Mouse (Mus musculus): Measurements from ENCODE around the gene Spaca4. TPM values are rescaled to one million over a fixed set of nuclear protein-coding genes. Genes with fewer than 3 reads are reported as not detected.

Gene Spaca4
- polyA plus RNA-seq, 1 experiment from 2014 or later = not detected

DNA sequence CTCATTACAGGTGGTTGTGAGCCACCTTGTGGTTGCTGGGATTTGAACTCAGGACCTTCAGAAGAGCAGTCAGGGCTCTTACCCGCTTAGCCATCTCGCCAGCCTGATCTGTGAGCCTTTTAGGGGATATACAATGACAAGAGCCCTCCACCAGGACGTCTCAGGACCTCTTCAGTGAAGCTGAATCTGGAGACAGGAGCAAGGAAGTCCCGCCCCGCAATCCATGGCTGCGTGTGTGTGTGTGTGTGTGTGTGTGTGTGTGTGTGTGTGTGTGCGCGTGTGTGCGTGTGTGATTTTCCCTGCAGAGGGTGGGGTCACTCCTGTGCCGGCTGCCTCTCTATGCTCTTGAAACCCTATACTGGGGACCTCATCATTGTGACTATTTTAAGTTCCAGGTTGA is 14.2 kb upstream of the Spaca4 start:
- no peak overlapping the region for H3K27ac ChIP-seq (ENCODE audit: low read depth, low read length)
- no peaks in the 10 kb centered on the region for H3K9me3 ChIP-seq (ENCODE audit: control insufficient read depth, low read length)
- peak; percentile 14; the same call in 1 of the 2 replicates for ATAC-seq (ENCODE audit: low read depth)
- H3K27me3 ChIP-seq (ENCODE audit: control insufficient read depth, insufficient read depth, low read length) = no peaks in the 10 kb centered on the region
- no peaks in the 10 kb centered on the region for H3K36me3 ChIP-seq (ENCODE audit: control insufficient read depth, insufficient read depth, low read length)
- no peak overlapping the region for H3K4me2 ChIP-seq (ENCODE audit: low read depth, low read length)
- WGBS = 70% methylated on average over 10 of the region's 10 CpGs
- H3K4me3 ChIP-seq (ENCODE audit: low read depth, low read length) = no peak overlapping the region
- no peak overlapping the region for H3K9ac ChIP-seq (replicated peaks; ENCODE audit: low read depth, low read length)
- no peaks in the 10 kb centered on the region for H3K4me1 ChIP-seq (ENCODE audit: control insufficient read depth, insufficient read depth, low read length)

DNA sequence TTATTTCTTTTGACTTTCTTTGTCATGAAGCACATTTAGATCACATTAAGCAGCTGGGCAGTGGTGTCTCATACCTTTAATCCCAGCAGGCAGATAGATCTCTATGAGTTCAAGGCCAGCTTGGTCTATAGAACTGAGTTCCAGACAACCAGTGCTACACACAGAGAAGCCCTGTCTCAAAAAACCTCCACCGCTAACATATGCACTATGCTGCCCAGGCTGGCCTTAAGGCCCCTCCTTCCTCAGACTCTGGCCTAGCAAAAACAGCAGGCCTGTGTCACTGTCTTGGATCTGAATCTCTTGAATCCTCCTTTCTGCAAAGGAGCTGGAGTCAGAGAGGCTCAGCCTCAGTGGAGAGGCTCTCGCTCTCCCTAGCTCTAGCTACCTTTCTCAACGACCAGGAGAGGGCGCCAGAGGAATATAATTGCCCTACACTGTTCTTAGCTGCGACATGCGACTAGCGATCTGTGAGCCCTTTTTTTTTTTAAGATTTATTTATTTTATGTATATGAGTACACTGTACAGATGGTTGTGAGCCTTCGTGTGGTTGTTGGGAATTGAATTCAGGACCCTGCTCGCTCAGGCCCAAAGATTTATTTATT is 13.7 kb upstream of the Spaca4 start:
- Histone ChIP-seq H3K36me3 (ENCODE audit: control insufficient read depth, insufficient read depth, low read length) (no peaks in the 10 kb centered on the region), H3K9me3 (ENCODE audit: control insufficient read depth, low read length) (no peaks in the 10 kb centered on the region), H3K4me3 (ENCODE audit: low read depth, low read length) (no peak overlapping the region), H3K4me2 (ENCODE audit: low read depth, low read length) (no peak overlapping the region), H3K4me1 (ENCODE audit: control insufficient read depth, insufficient read depth, low read length) (no peaks in the 10 kb centered on the region), H3K9ac (replicated peaks; ENCODE audit: low read depth, low read length) (no peak overlapping the region), H3K27ac (ENCODE audit: low read depth, low read length) (no peak overlapping the region), H3K27me3 (ENCODE audit: control insufficient read depth, insufficient read depth, low read length) (no peaks in the 10 kb centered on the region)
- 7% methylated on average over 9 of the region's 9 CpGs for WGBS
- peak; percentile 88; the same call in 1 of the 2 replicates for ATAC-seq (ENCODE audit: low read depth)

DNA sequence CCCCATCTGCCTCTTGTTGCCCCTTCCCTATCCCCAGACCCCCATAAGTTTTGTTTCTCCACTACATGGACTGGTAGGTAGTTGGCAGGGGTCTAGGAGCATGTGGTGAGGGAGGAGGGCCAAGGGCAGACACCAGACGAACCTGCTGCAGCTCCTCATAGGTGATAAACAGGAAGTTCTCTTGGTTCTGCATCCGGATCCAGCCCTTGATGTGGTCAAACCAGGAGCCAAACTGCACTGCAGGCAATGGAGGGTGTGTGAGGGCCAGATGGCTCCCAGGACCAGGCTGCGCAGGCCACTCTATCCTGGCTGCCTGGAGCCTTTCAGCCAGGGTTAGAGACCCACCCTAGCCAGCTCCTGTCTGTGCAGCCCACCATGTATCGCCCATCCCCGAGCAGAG is 7.9 kb upstream of the Spaca4 start:
- Histone ChIP-seq H3K9ac (replicated peaks; ENCODE audit: low read depth, low read length) (no peak overlapping the region), H3K36me3 (ENCODE audit: control insufficient read depth, insufficient read depth, low read length) (no peaks in the 10 kb centered on the region), H3K27ac (ENCODE audit: low read depth, low read length) (no peak overlapping the region), H3K9me3 (ENCODE audit: control insufficient read depth, low read length) (no peaks in the 10 kb centered on the region), H3K4me3 (ENCODE audit: low read depth, low read length) (no peak overlapping the region), H3K27me3 (ENCODE audit: control insufficient read depth, insufficient read depth, low read length) (no peaks in the 10 kb centered on the region), H3K4me2 (ENCODE audit: low read depth, low read length) (no peak overlapping the region), H3K4me1 (ENCODE audit: control insufficient read depth, insufficient read depth, low read length) (no peaks in the 10 kb centered on the region)
- 80% methylated on average over 5 of the region's 5 CpGs for WGBS
- no peak for ATAC-seq (ENCODE audit: low read depth)

DNA sequence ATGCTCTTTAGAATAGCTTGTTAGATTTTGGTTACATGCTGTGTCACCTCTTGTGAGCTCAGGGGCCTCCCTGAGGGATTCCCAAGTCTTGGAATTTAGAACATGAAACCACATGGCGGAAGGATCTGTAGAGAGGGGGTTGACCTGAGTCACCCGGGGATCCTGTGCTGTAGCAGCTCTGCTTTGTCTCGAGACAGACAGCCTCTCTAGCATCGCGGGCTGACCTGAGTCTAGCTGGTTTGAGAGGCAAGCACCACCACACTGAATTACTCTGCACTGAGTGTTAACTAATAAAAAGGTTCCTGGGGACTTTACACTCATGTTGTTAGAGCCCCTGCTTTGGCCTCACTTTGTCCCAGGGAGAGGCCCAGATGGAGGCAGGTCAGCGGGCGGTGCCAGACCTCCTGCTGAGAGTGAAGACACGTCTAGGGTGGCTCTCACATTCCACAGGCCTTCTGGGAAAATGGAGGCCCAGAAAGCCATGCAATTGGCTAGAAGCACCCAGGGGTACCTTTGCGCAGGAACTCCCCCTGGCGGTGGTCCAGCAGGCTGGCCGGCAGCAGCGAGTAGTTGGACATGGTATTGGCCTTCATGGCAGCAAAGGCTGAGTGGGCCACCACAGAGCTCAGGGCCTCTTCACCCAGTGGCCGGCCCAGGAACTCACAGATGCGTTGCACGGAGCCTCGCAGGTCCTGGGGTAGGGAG is 5.3 kb upstream of the Spaca4 start:
- Histone ChIP-seq H3K4me3 (ENCODE audit: low read depth, low read length) (no peak overlapping the region), H3K9ac (replicated peaks; ENCODE audit: low read depth, low read length) (no peak overlapping the region), H3K36me3 (ENCODE audit: control insufficient read depth, insufficient read depth, low read length) (0 out of 2 replicates have a peak, but pooled peaks cover 7% of the 10 kb centered on the region), H3K27ac (ENCODE audit: low read depth, low read length) (no peak overlapping the region), H3K4me1 (ENCODE audit: control insufficient read depth, insufficient read depth, low read length) (no peaks in the 10 kb centered on the region), H3K27me3 (ENCODE audit: control insufficient read depth, insufficient read depth, low read length) (no peaks in the 10 kb centered on the region), H3K9me3 (ENCODE audit: control insufficient read depth, low read length) (no peaks in the 10 kb centered on the region), H3K4me2 (ENCODE audit: low read depth, low read length) (no peak overlapping the region)
- 16% methylated on average over 16 of the region's 16 CpGs for WGBS
- ATAC-seq (ENCODE audit: low read depth) = no peak; the same call in 1 of the 2 replicates

DNA sequence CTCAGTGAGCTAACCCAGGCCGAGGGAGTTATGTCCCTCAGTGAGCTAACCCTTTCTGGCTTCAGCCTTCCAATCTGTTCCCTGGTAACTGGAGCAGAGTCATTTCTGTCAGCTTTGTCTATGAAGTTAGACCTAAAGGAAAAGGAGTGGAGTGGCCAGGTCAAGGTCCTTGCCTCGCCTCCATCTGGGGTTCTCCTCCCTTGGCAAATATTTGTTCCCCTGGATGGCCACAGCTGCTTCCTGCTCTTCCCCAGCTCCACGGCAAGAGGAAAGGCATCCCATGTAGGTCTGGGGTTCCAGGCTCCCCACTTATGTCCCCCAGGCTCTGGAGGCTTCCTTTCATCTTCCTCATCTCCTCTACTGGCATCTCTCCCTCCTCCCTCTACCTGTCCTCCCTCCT is 2.0 kb upstream of the Spaca4 start:
- H3K36me3 ChIP-seq (ENCODE audit: control insufficient read depth, insufficient read depth, low read length) = peaks cover 30% of the 10 kb centered on the region
- H3K4me3 ChIP-seq (ENCODE audit: low read depth, low read length) = no peak overlapping the region
- H3K4me2 ChIP-seq (ENCODE audit: low read depth, low read length) = no peak overlapping the region
- no peaks in the 10 kb centered on the region for H3K9me3 ChIP-seq (ENCODE audit: control insufficient read depth, low read length)
- no peak for ATAC-seq (ENCODE audit: low read depth)
- no peaks in the 10 kb centered on the region for H3K27me3 ChIP-seq (ENCODE audit: control insufficient read depth, insufficient read depth, low read length)
- no peak overlapping the region for H3K27ac ChIP-seq (ENCODE audit: low read depth, low read length)
- 89% methylated on average over 3 of the region's 3 CpGs for WGBS
- H3K9ac ChIP-seq (replicated peaks; ENCODE audit: low read depth, low read length) = no peak overlapping the region
- no peaks in the 10 kb centered on the region for H3K4me1 ChIP-seq (ENCODE audit: control insufficient read depth, insufficient read depth, low read length)

DNA sequence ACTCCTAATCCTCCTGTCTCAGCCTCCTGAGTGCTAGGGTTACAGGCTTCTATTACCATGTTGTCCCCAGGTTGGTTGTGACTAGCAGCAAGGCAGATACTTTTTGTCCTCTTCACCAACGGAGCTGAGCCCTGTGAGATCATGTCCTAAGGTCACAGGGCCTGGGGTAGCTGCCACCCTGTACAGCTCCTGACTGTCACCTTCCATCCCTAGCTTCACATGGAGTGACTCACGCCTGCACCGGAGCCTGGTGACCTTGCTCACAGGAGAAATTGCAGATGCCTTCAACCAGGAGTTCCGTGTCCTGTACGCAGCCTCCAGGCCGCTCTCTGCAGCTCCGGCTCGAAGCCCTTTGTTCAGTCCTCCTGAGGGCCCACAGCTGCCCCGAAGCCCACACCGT is 806 bp upstream of the Spaca4 start:
- ATAC-seq (ENCODE audit: low read depth) = no peak
- H3K9ac ChIP-seq (replicated peaks; ENCODE audit: low read depth, low read length) = no peak overlapping the region
- peaks cover 30% of the 10 kb centered on the region for H3K36me3 ChIP-seq (ENCODE audit: control insufficient read depth, insufficient read depth, low read length)
- H3K4me2 ChIP-seq (ENCODE audit: low read depth, low read length) = no peak overlapping the region
- no peak overlapping the region for H3K27ac ChIP-seq (ENCODE audit: low read depth, low read length)
- no peaks in the 10 kb centered on the region for H3K27me3 ChIP-seq (ENCODE audit: control insufficient read depth, insufficient read depth, low read length)
- no peaks in the 10 kb centered on the region for H3K9me3 ChIP-seq (ENCODE audit: control insufficient read depth, low read length)
- no peaks in the 10 kb centered on the region for H3K4me1 ChIP-seq (ENCODE audit: control insufficient read depth, insufficient read depth, low read length)
- 96% methylated on average over 10 of the region's 10 CpGs for WGBS
- no peak overlapping the region for H3K4me3 ChIP-seq (ENCODE audit: low read depth, low read length)

DNA sequence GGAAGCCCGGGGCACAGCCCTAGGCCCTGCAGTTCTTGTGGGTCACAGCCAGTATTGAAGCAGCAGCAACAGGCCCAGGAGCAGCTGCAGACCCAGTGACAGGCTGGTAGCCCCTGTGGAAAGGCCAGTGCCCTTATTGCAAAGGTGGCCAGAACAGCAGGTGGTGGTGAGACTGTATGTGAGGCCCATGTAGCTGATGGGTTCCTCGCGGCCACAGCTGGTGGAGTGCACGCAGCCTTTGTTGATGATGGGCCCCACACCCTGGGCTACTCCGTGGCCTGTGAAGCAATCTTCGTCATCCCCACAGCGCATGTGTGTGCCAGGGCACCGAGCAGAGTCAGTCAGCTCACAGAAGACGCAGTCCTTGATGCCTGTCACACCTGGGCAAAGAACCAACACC is 462 bp downstream of the Spaca4 start:
- no peak overlapping the region for H3K4me3 ChIP-seq (ENCODE audit: low read depth, low read length)
- no peaks in the 10 kb centered on the region for H3K27me3 ChIP-seq (ENCODE audit: control insufficient read depth, insufficient read depth, low read length)
- ATAC-seq (ENCODE audit: low read depth) = no peak
- H3K9ac ChIP-seq (replicated peaks; ENCODE audit: low read depth, low read length) = no peak overlapping the region
- H3K4me1 ChIP-seq (ENCODE audit: control insufficient read depth, insufficient read depth, low read length) = no peaks in the 10 kb centered on the region
- H3K27ac ChIP-seq (ENCODE audit: low read depth, low read length) = no peak overlapping the region
- no peaks in the 10 kb centered on the region for H3K9me3 ChIP-seq (ENCODE audit: control insufficient read depth, low read length)
- H3K36me3 ChIP-seq (ENCODE audit: control insufficient read depth, insufficient read depth, low read length) = peaks cover 39% of the 10 kb centered on the region
- WGBS = 88% methylated on average over 9 of the region's 9 CpGs
- H3K4me2 ChIP-seq (ENCODE audit: low read depth, low read length) = no peak overlapping the region

DNA sequence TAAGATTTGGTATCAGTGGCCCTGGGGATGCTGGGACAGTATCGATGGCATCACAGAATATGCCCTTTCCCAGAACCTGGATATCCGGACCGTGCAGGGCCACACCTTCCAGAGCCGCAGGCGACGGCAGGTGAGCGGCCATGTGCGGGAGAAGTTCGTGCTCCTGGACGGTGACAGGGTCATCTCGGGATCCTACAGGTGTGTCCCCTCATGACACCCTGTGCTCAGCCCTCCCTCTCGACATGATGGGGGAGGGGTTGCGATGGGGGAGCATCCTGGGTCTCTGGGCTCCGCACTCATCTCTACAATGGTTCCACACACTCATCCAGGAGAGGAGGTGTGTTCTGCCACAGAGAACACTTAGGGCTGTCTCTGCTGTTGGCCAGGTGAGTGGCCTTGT is 1.8 kb downstream of the Spaca4 start:
- Histone ChIP-seq H3K27ac (ENCODE audit: low read depth, low read length) (no peak overlapping the region), H3K27me3 (ENCODE audit: control insufficient read depth, insufficient read depth, low read length) (no peaks in the 10 kb centered on the region), H3K4me1 (ENCODE audit: control insufficient read depth, insufficient read depth, low read length) (peaks cover 9% of the 10 kb centered on the region), H3K36me3 (ENCODE audit: control insufficient read depth, insufficient read depth, low read length) (peaks cover 45% of the 10 kb centered on the region), H3K4me2 (ENCODE audit: low read depth, low read length) (no peak overlapping the region), H3K9me3 (ENCODE audit: control insufficient read depth, low read length) (no peaks in the 10 kb centered on the region), H3K4me3 (ENCODE audit: low read depth, low read length) (no peak overlapping the region), H3K9ac (replicated peaks; ENCODE audit: low read depth, low read length) (no peak overlapping the region)
- no peak for ATAC-seq (ENCODE audit: low read depth)
- 94% methylated on average over 14 of the region's 14 CpGs for WGBS

DNA sequence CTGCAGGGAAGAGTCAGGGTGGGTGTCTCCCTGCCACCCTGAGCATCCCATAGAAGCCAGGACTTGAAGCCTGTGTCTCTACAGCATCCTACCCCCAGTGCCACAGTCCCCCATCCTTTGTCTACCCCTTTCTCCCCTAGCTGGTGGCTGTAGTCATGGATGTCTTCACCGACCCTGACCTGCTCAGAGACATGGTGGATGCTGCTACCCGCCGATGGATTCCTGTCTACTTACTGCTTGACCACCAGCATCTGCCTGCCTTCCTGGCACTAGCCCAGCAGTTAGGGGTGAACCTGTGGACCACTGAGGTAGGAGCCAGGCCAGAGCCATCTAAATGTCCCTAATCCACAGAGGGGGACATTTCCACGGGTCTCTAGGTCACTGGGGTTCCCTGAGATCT is 2.3 kb downstream of the Spaca4 start:
- no peaks in the 10 kb centered on the region for H3K27me3 ChIP-seq (ENCODE audit: control insufficient read depth, insufficient read depth, low read length)
- H3K9me3 ChIP-seq (ENCODE audit: control insufficient read depth, low read length) = no peaks in the 10 kb centered on the region
- no peak overlapping the region for H3K27ac ChIP-seq (ENCODE audit: low read depth, low read length)
- H3K36me3 ChIP-seq (ENCODE audit: control insufficient read depth, insufficient read depth, low read length) = peaks cover 45% of the 10 kb centered on the region
- no peak for ATAC-seq (ENCODE audit: low read depth)
- H3K9ac ChIP-seq (replicated peaks; ENCODE audit: low read depth, low read length) = no peak overlapping the region
- H3K4me1 ChIP-seq (ENCODE audit: control insufficient read depth, insufficient read depth, low read length) = peaks cover 10% of the 10 kb centered on the region
- H3K4me2 ChIP-seq (ENCODE audit: low read depth, low read length) = no peak overlapping the region
- no peak overlapping the region for H3K4me3 ChIP-seq (ENCODE audit: low read depth, low read length)
- 87% methylated on average over 4 of the region's 4 CpGs for WGBS
